Mouse (Mus musculus) left cerebral cortex, postnatal 10 days (tissue): ENCODE results near the gene Zcchc24. TPM values are rescaled to one million over a fixed set of nuclear protein-coding genes. Genes with fewer than 3 reads are reported as not detected.

Experiments
- DNase-seq, 2 experiments: peaks; one replicate each; pipeline ENCODE4 v3.0.0; 2021 to 2022; ENCODE audit warnings: low spot score in 2 of 2, mixed read lengths in 1 of 2; ENCODE audit errors: extremely low spot score in 1 of 2
- intact Hi-C: fragments of 180-260 bp; cut with DNase I; formaldehyde crosslinking; loops from one replicate; pipeline ENCODE4 v1.15.1; 2025
- total RNA-seq, 2 experiments: library from RNA; stranded (reverse); gene quantifications; 2 replicates each; pipeline ENCODE4 v1.2.3; 2021

Zcchc24 gene
- total RNA-seq, 2 experiments from 2014 or later: 34.9 to 41.8 TPM

DNA sequence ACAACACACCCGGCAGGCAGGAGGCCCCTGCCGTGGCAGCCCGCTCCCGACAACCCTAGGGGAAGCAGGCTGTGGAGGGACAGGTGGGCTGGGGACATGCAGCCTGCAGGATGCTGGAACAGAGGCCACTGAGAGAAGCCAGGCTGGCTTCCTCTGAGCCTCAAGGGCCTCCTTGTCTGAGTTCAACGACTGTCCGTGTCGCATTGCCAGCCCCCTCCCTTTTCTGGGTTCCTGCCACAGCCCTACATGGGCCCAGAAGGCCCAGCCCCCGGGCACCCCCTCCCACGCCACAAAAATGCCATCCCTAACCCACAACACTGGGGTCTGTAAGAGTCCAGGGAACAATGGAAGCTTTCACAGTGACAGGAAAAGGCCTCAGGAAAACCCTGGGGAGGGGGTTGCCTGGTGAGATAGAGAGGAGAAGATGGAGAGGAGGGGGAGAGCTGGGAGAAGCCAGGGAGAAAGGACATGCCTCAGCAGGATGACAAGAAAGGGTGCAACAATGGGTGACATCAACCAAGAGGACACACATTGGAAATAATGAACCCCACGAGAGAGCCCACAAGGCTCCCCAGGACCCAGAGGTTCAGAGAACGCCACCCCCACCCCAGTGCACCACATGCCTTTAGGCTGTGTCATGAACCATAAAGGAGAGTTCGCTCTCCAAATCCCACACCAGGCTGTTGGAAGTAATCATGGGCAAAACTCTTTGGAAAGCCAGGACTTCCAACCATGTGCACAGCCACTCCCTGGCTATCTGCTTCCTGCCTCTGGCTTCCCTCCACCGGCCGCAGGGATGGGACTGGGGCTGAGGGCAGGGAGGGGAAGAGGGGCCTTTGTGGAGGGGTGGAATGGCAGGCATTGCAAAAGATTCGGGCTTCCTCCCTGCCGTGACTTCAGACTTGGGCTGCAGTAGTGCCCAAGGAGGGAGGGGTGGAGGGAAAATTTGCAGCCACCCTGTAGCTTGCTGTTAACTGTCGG, 33.8 kb downstream of the Zcchc24 start:
- intact Hi-C loops: no loop called here
- peak; percentile 65 to 74 for DNase-seq

- intact Hi-C loops: no loop called here
- peak in 1 of 2 experiments; percentile 42 for DNase-seq
Observed at GRCm38 (mm10) chr14:25727149-25727510, 41.7 kb downstream of the Zcchc24 start.

DNA sequence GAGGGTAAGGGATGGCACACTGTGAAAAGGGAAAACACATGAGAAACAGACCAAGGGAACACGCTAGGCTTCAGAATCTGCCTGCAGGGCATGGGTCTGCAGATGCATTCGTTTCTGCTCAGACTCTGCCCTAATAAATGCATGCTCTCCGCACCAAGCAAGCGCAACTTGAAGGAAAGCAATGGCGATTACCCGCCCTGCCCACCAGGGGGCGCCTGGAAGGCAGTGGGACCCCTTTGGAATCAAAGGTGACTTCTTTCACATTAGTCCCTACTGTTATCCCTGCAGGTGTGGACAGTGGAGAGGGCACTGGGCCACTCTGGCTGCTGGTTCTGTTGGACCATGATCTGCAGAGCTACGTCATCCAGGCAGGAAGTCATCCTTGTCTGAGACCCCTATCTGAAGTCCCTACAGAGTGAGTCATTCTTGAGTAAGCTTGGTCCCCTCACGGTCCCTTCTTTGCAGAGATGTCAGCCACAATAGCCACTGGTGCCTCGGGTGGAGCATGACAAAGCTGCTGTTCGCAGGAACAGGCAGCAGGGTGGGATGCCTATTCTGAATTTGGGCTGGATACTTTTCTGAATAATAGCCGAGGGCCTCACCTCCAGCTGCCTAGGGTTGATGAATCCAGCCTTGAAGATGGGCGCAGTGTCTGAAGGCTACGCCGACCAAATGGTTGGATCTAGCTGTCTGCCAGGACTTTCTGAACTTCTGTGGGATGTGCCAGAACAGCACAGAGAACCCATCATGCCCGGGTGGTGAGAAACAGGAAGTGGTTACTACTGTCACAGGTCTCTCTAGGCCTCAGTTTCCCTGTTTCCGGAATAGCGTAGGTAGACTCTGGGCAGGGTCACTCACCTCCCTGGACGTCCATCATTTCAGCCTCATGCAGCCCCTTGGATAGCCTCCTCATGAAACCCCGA, 42.4 kb downstream of the Zcchc24 start:
- intact Hi-C loops: no loop called here
- peak in 1 of 2 experiments; percentile 61 for DNase-seq

DNA sequence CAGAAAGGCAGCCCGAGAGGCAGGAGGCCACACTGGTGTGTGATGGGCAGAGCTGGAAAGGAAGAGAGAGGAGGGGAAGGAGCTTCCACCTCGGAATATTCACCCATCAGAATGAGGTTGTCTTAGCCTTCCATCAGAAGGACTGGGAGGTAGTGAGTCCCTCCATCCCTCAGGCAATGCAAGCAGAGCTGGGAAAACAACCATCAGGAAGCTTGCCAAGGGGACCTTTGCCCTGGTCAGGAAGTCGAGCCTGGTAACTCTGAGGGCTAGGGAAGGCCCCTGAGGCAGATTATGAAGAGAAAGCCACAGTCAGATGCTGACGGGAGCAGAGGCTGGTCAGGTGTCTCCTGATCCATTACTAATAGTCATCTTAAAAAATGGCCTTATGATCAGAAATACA, 43.1 kb downstream of the Zcchc24 start:
- intact Hi-C loops: no loop called here

GRCm38 (mm10) chr14:25725032-25725497, 43.8 kb downstream of the Zcchc24 start:
- DNase-seq: peak in 1 of 2 experiments; percentile 73
- intact Hi-C loops: no loop called here

More for the DNA sequence above, 43.1 kb downstream of the Zcchc24 start:
- DNase-seq: peak in 1 of 2 experiments; percentile 57

- intact Hi-C loops: loop anchor here (5.0 kb wide), 1 partner anchor 81 kb away; no protein-coding TSS in a partner anchor
- no peak for DNase-seq
Observed at GRCm38 (mm10) chr14:25720962-25721707, 47.7 kb downstream of the Zcchc24 start.

DNA sequence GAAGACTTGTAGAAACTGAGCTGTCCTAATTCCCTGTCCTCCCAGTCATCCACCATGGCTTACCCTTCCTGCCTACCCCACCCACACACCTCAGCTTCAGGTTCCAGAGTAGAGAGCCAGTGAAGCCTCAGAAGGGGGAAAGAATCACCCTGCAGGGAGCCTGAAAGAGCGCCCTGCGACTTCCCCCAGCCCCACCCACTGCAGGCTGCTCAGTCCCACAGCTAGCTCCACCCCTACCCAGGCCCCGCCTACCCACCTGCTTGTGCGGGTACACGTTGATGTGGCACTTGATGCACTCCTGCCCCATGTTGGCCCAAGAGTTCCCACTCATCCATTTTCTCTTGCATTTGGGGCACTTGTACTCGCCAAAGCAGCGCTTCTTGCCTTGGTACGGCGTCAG, 49.5 kb downstream of the Zcchc24 start:
- intact Hi-C loops: loop anchor here (10.0 kb wide), 1 partner anchor 45 kb away; the partner anchor contains the start of gene Zcchc24
- DNase-seq: peak in 1 of 2 experiments; percentile 55

DNA sequence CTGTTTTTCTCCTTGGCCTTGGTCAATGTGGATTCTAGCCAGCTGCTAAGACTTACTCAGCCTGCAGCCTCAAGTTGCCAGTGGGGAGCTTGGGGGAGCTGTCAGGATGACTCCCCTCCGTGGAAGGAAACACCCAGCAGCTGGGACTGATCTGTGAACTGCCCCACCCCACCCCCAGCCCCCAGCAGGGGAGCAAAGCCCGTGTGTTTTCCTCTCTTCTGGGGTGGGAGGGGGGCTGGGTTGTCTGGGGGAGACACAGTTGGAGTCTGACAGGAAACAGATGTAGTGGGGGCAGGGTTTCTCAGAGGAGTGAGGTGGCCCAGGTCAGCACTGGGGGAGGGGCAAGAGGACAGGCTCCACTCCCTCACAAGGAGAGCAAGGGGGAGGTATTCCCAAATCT, 50.4 kb downstream of the Zcchc24 start:
- intact Hi-C loops: loop anchor here (10.0 kb wide), 1 partner anchor 46 kb away; the partner anchor contains the start of gene Zcchc24
- DNase-seq: peak in 1 of 2 experiments; percentile 88

- intact Hi-C loops: loop anchor here (10.0 kb wide), 1 partner anchor 47 kb away; the partner anchor contains the start of gene Zcchc24
- DNase-seq: no peak
Observed at GRCm38 (mm10) chr14:25717718-25718117, 51.1 kb downstream of the Zcchc24 start.

- intact Hi-C loops: loop anchor here (10.0 kb wide), 1 partner anchor 48 kb away; the partner anchor contains the start of gene Zcchc24
Observed at GRCm38 (mm10) chr14:25716528-25716927, 52.3 kb downstream of the Zcchc24 start.

GRCm38 (mm10) chr14:25713443-25713842, 55.4 kb downstream of the Zcchc24 start:
- intact Hi-C loops: loop anchor here (10.0 kb wide), 1 partner anchor 51 kb away; the partner anchor contains the start of gene Zcchc24

More at GRCm38 (mm10) chr14:25716528-25716927, 52.3 kb downstream of the Zcchc24 start:
- DNase-seq: no peak

GRCm38 (mm10) chr14:25711602-25712001, 57.2 kb downstream of the Zcchc24 start:
- DNase-seq: no peak
- intact Hi-C loops: loop anchor here (10.0 kb wide), 1 partner anchor 53 kb away; the partner anchor contains the start of gene Zcchc24

More at GRCm38 (mm10) chr14:25713443-25713842, 55.4 kb downstream of the Zcchc24 start:
- DNase-seq: peak in 1 of 2 experiments; percentile 57

GRCm38 (mm10) chr14:25711177-25711576, 57.7 kb downstream of the Zcchc24 start:
- no peak for DNase-seq

GRCm38 (mm10) chr14:25710681-25711080, 58.2 kb downstream of the Zcchc24 start:
- no peak for DNase-seq
- intact Hi-C loops: loop anchor here (10.0 kb wide), 1 partner anchor 54 kb away; the partner anchor contains the start of gene Zcchc24

More at GRCm38 (mm10) chr14:25711177-25711576, 57.7 kb downstream of the Zcchc24 start:
- intact Hi-C loops: loop anchor here (10.0 kb wide), 1 partner anchor 54 kb away; the partner anchor contains the start of gene Zcchc24

DNA sequence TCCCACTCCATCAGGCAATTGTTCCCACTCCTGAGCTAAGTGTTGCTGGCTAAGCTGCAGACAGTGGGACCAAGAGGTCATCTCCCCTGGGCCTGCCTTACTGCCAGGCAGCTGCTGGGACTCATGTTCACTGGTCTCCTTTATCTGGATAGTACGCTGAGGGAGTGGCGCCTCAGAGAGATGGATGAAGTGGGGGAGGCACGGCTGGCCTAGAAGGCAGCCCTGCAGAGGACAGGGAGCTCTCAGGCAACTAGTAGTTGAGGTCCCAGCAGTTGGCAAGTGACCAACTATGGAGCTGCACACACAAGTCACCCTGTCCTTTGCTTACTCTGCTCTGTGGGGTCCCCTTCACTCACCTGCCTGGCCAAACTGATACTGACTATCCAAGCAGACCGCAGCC, 58.8 kb downstream of the Zcchc24 start:
- intact Hi-C loops: loop anchor here (10.0 kb wide), 1 partner anchor 55 kb away; the partner anchor contains the start of gene Zcchc24
- peak in 1 of 2 experiments; percentile 49 for DNase-seq

- peak in 1 of 2 experiments; percentile 53 for DNase-seq
Observed at GRCm38 (mm10) chr14:25708917-25709316, 59.9 kb downstream of the Zcchc24 start.

GRCm38 (mm10) chr14:25708451-25708850, 60.4 kb downstream of the Zcchc24 start:
- peak in 1 of 2 experiments; percentile 57 for DNase-seq
- intact Hi-C loops: no loop called here

More at GRCm38 (mm10) chr14:25708917-25709316, 59.9 kb downstream of the Zcchc24 start:
- intact Hi-C loops: no loop called here
